Mouse (Mus musculus) intestine, postnatal 0 days (tissue): ENCODE data around the gene Ankrd55. TPM values are rescaled to one million over a fixed set of nuclear protein-coding genes. Genes with fewer than 3 reads are reported as not detected.

Experiments
- ATAC-seq: fragments of 200-750 bp; cut with Nextera tagmentation; 2 replicates; pipeline ENCODE4 v1.8.0; 2017; ENCODE audit warnings: mild to moderate bottlenecking, moderate TSS enrichment, moderate library complexity
- H3K27ac ChIP-seq: fragments of 300-500 bp; sonication (generic); 2 replicates; pipeline ENCODE4 v1.5.1; 2014; ENCODE audit warnings: mild to moderate bottlenecking, low read depth, low read length, moderate library complexity
- H3K27me3 ChIP-seq: fragments of 300-500 bp; sonication (generic); replicated peaks from 2 replicates; pipeline ENCODE4 v1.6.1; 2014; ENCODE audit warnings: low read length, mixed read lengths; ENCODE audit not compliant: control insufficient read depth, insufficient read depth
- H3K36me3 ChIP-seq: fragments of 300-500 bp; sonication (generic); 2 replicates; pipeline ENCODE4 v1.6.1; 2014; ENCODE audit warnings: mild to moderate bottlenecking, moderate library complexity; ENCODE audit not compliant: control insufficient read depth, insufficient read depth
- H3K4me1 ChIP-seq: fragments of 300-500 bp; sonication (generic); replicated peaks from 2 replicates; pipeline ENCODE4 v1.6.1; 2014; ENCODE audit warnings: antibody characterized with exemption, low read length, mixed read lengths; ENCODE audit not compliant: control insufficient read depth, insufficient read depth
- H3K4me2 ChIP-seq: fragments of 300-500 bp; sonication (generic); replicated peaks from 2 replicates; pipeline ENCODE4 v1.6.1; 2014; ENCODE audit warnings: low read depth, mild to moderate bottlenecking, moderate library complexity
- H3K4me3 ChIP-seq: fragments of 300-500 bp; sonication (generic); 2 replicates; pipeline ENCODE4 v1.5.1; 2014; ENCODE audit warnings: low read depth, low read length
- H3K9ac ChIP-seq: fragments of 300-500 bp; sonication (generic); 2 replicates; pipeline ENCODE4 v1.6.1; 2014; ENCODE audit warnings: mild to moderate bottlenecking, low read depth, low read length
- H3K9me3 ChIP-seq: fragments of 300-500 bp; sonication (generic); 2 replicates; pipeline ENCODE4 v1.6.1; 2016; ENCODE audit warnings: mixed run types; ENCODE audit not compliant: control insufficient read depth
- CTCF ChIP-seq: sonication (generic); IDR thresholded peaks from 2 replicates; pipeline ENCODE4 v1.5.1; 2016; ENCODE audit warnings: low read depth, mild to moderate bottlenecking, control low read depth, antibody characterized with exemption, moderate library complexity
- WGBS: fragments of 180-500 bp; shearing (Covaris S2); extraction: QIAGEN DNeasy Blood & Tissue Kit; methylation state at CpG from one replicate; pipeline ENCODE4 v1.1.7; 2014; 5-methylcytosine and 5-hydroxymethylcytosine counted together
- polyA plus RNA-seq: library from polyadenylated mRNA; unstranded; fragments of >200 nt; fragmentation: Nextera tagmentation; extraction: Ambion mirVana; gene quantifications from 2 replicates; pipeline ENCODE4 v1.2.1, GENCODE M21; 2015

The Ankrd55 gene
- polyA plus RNA-seq, 1 experiment from 2014 or later, result 0.47 TPM

DNA sequence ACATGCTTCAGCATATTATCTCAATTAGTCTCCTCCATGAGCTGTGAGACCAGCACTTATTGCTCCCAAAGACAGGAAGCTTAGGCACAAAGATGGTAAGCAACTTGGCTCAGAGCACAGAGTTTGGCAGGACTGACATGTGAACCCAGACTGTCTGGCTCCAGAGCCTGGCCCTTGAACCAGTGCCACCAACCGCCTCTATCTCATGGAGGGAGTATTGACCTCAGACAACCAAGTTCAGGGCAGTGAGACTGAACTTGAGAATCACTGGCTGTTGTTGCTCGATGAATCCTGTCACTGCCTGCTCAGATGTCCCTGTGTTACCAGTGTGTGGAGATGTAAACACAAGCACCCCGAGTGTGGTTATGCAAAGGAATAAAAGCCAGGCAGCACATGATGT, 47.3 kb downstream of the Ankrd55 start:
- WGBS, result 70% methylated on average over 3 of the region's 3 CpGs
- Histone ChIP-seq H3K9me3 (no peaks in the 10 kb centered on the region), H3K27me3 (no peaks in the 10 kb centered on the region), H3K27ac (no peak overlapping the region), H3K4me3 (no peak overlapping the region), H3K4me2 (no peak overlapping the region), H3K4me1 (no peaks in the 10 kb centered on the region), H3K9ac (no peak overlapping the region), H3K36me3 (no peaks in the 10 kb centered on the region)
- TF ChIP-seq CTCF, result no peak
- no peak for ATAC-seq

DNA sequence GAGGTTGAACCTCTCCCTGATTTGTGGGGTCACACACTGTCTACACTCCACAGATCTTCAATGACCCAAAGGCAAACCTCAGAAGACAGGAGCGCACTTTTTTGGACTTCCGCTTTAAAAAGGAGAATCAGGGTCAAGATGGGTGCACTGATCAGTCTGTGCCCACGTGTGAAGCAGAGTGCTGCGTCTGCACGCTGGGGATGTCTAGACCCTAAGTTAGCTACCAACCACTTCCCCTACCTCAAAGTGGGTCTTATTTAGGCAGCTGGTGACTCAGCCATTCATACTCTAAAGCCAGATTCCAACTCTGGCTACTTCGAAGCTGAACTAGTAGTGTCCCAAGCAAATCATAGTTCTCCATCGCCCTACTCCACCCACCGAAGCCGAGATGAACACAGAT, 48.9 kb downstream of the Ankrd55 start:
- Histone ChIP-seq H3K4me1 (no peaks in the 10 kb centered on the region), H3K27me3 (no peaks in the 10 kb centered on the region), H3K4me3 (no peak overlapping the region), H3K9ac (no peak overlapping the region), H3K4me2 (no peak overlapping the region), H3K9me3 (no peaks in the 10 kb centered on the region), H3K27ac (no peak overlapping the region), H3K36me3 (no peaks in the 10 kb centered on the region)
- ATAC-seq, result no peak
- no peak for TF ChIP-seq CTCF
- WGBS, result 93% methylated on average over 9 of the region's 9 CpGs

GRCm38 (mm10) chr13:112340205-112340604, 52.0 kb downstream of the Ankrd55 start:
- Histone ChIP-seq H3K4me3 (no peak overlapping the region), H3K4me1 (no peaks in the 10 kb centered on the region), H3K36me3 (no peaks in the 10 kb centered on the region), H3K27ac (no peak overlapping the region), H3K27me3 (no peaks in the 10 kb centered on the region), H3K4me2 (no peak overlapping the region), H3K9me3 (no peaks in the 10 kb centered on the region), H3K9ac (no peak overlapping the region)
- no peak for TF ChIP-seq CTCF
- ATAC-seq, result no peak
- 70% methylated on average over 8 of the region's 8 CpGs for WGBS

GRCm38 (mm10) chr13:112340761-112341160, 52.5 kb downstream of the Ankrd55 start:
- 75% methylated on average over 6 of the region's 6 CpGs for WGBS
- Histone ChIP-seq H3K4me1 (no peaks in the 10 kb centered on the region), H3K4me2 (no peak overlapping the region), H3K9me3 (no peaks in the 10 kb centered on the region), H3K9ac (no peak overlapping the region), H3K27ac (no peak overlapping the region), H3K36me3 (no peaks in the 10 kb centered on the region), H3K27me3 (no peaks in the 10 kb centered on the region), H3K4me3 (no peak overlapping the region)
- ATAC-seq, result no peak
- no peak for TF ChIP-seq CTCF

GRCm38 (mm10) chr13:112342971-112343627, 54.8 kb downstream of the Ankrd55 start:
- H3K4me2 ChIP-seq, result no peak overlapping the region

GRCm38 (mm10) chr13:112343628-112344009, 55.4 kb downstream of the Ankrd55 start:
- no peak for ATAC-seq
- no peaks in the 10 kb centered on the region for H3K36me3 ChIP-seq
- no peaks in the 10 kb centered on the region for H3K4me1 ChIP-seq
- H3K4me2 ChIP-seq, result no peak overlapping the region
- no peak overlapping the region for H3K27ac ChIP-seq
- no peak for TF ChIP-seq CTCF
- no peak overlapping the region for H3K9ac ChIP-seq
- WGBS, result 74% methylated on average over 5 of the region's 5 CpGs
- H3K4me3 ChIP-seq, result no peak overlapping the region
- H3K27me3 ChIP-seq, result no peaks in the 10 kb centered on the region
- H3K9me3 ChIP-seq, result no peaks in the 10 kb centered on the region

More at GRCm38 (mm10) chr13:112342971-112343627, 54.8 kb downstream of the Ankrd55 start:
- Histone ChIP-seq H3K27me3 (no peaks in the 10 kb centered on the region), H3K9me3 (no peaks in the 10 kb centered on the region), H3K9ac (no peak overlapping the region), H3K4me1 (no peaks in the 10 kb centered on the region), H3K36me3 (no peaks in the 10 kb centered on the region), H3K4me3 (no peak overlapping the region), H3K27ac (no peak overlapping the region)
- no peak for ATAC-seq
- 61% methylated on average over 5 of the region's 5 CpGs for WGBS
- no peak for TF ChIP-seq CTCF
